Mouse (Mus musculus) kidney, adult 2 months (tissue): ENCODE measurements around the gene Fam76b.
"Not testable (repeated sequence)": the region's sequence is repeated elsewhere in the genome, so short reads cannot be mapped to it uniquely, and the experiment has no call there.

ENCODE experiments used
- CTCF ChIP-seq: fragments of 200-500 bp; conservative IDR thresholded peaks from 2 replicates; pipeline ENCODE4 v1.5.1; 2011; ENCODE audit warnings: low read depth, mild to moderate bottlenecking, control low read depth, low read length, moderate library complexity, mixed read lengths; ENCODE audit not compliant: insufficient read depth, insufficient read length
- POLR2A ChIP-seq: fragments of 200-500 bp; IDR thresholded peaks from one replicate; pipeline ENCODE4 v1.6.1; 2011; ENCODE audit warnings: low read depth, low read length, control low read depth

GRCm38 (mm10) chr9:13790864-13791263 is 36.7 kb upstream of the Fam76b start:
- TF ChIP-seq CTCF, POLR2A: not testable (repeated sequence)
